Mouse (Mus musculus): ENCODE results near the gene Prdm2. TPM values are rescaled to one million over a fixed set of nuclear protein-coding genes. Genes with fewer than 3 reads are reported as not detected.

The Prdm2 gene
- total RNA-seq (2012; rRNA removed): 4.3 and 4.9 TPM in 2 replicates
- 10 to 100 TPM in 1 of 2 experiments, not detected in 1; 13.5 TPM for polyA plus RNA-seq (2012; ENCODE audit: insufficient read depth in 1 of 2, insufficient read length in 2 of 2, low read depth in 1 of 2, low replicate concordance in 2 of 2, missing spikeins in 1 of 2)

GRCm38 (mm10) chr4:143212341-143213174, at the start of gene Prdm2:
TSS of gene Prdm2 (minus strand) at chr4:143212995.
- TF ChIP-seq MAZ (IDR thresholded peaks at IDR 0.05; ENCODE audit: low read depth, low read length): no peak
- peak in 1 of 2 experiments; percentile 5; a peak in 1 of 4 replicates for TF ChIP-seq EP300 (IDR thresholded peaks at IDR 0.05; ENCODE audit: low read depth in 1 of 2, low read length in 2 of 2)
- TF ChIP-seq CTCF (IDR thresholded peaks at IDR 0.05 in 2 of 3, conservative IDR thresholded peaks at IDR 0.05 in 1 of 3; ENCODE audit: control insufficient read depth in 1 of 3, insufficient read depth in 1 of 3, low read depth in 2 of 3, low read length in 3 of 3, poor library complexity in 1 of 3, severe bottlenecking in 1 of 3): no peak
- TF ChIP-seq NELFE (IDR thresholded peaks at IDR 0.05; ENCODE audit: low read depth, low read length): peak; percentile 69
- no peak for TF ChIP-seq MXI1 (IDR thresholded peaks at IDR 0.05; ENCODE audit: low read depth, low read length)
- TF ChIP-seq TAL1 (IDR thresholded peaks at IDR 0.05; ENCODE audit: low read length): no peak
- TF ChIP-seq ELF1 (IDR thresholded peaks at IDR 0.05; ENCODE audit: low read depth, low read length): no peak
- TF ChIP-seq MAX (IDR thresholded peaks at IDR 0.05; ENCODE audit: low read length): peak; percentile 37; the same call in 1 of the 2 replicates
- no peak for TF ChIP-seq USF1 (IDR thresholded peaks at IDR 0.05; ENCODE audit: low read depth, low read length)
- TF ChIP-seq CHD1 (IDR thresholded peaks at IDR 0.05; ENCODE audit: low read depth, low read length): no peak
- no peak for TF ChIP-seq GATA1 (IDR thresholded peaks at IDR 0.05; ENCODE audit: low read depth, low read length)
- TF ChIP-seq MYB (IDR thresholded peaks at IDR 0.05; ENCODE audit: low read depth, low read length): no peak
- no peak for TF ChIP-seq SMC3 (IDR thresholded peaks at IDR 0.05; ENCODE audit: low read depth, low read length)
- no peak for TF ChIP-seq ZNF384 (IDR thresholded peaks at IDR 0.05; ENCODE audit: low read depth, low read length)
- TF ChIP-seq SIN3A (IDR thresholded peaks at IDR 0.05; ENCODE audit: low read length): no peak
- peak; percentile 49 to 71; a peak in 2 of 4 replicates for TF ChIP-seq POLR2A (IDR thresholded peaks at IDR 0.05; ENCODE audit: control insufficient read depth in 1 of 2, insufficient read depth in 1 of 2, low read depth in 1 of 2, low read length in 2 of 2, poor library complexity in 1 of 2)
- TF ChIP-seq ZC3H11A (IDR thresholded peaks at IDR 0.05; ENCODE audit: low read depth, low read length): no peak
- TF ChIP-seq TCF12 (IDR thresholded peaks at IDR 0.05; ENCODE audit: low read depth, low read length): peak; percentile 63
- no peak for TF ChIP-seq MYC (IDR thresholded peaks at IDR 0.05; ENCODE audit: low read depth, low read length)
- no peak for TF ChIP-seq MEF2A (IDR thresholded peaks at IDR 0.05; ENCODE audit: extremely low read depth, insufficient replicate concordance, low read depth, low read length, poor library complexity, severe bottlenecking)
- TF ChIP-seq POLR2AphosphoS5 (IDR thresholded peaks at IDR 0.05; ENCODE audit: borderline replicate concordance, low read depth, low read length): no peak
- no peak for TF ChIP-seq E2F4 (IDR thresholded peaks at IDR 0.05; ENCODE audit: borderline replicate concordance, low read depth, low read length)
- no peak for TF ChIP-seq CHD2 (IDR thresholded peaks at IDR 0.05; ENCODE audit: low read length)
- TF ChIP-seq ZKSCAN1 (IDR thresholded peaks at IDR 0.05; ENCODE audit: low read depth, low read length): no peak
- no peak for TF ChIP-seq BHLHE40 (IDR thresholded peaks at IDR 0.05; ENCODE audit: borderline replicate concordance, low read depth, low read length)
- TF ChIP-seq MAFK (IDR thresholded peaks at IDR 0.05; ENCODE audit: borderline replicate concordance, low read depth, low read length): no peak
- no peak for TF ChIP-seq POLR2AphosphoS2 (IDR thresholded peaks at IDR 0.05; ENCODE audit: low read length)
- TF ChIP-seq USF2 (IDR thresholded peaks at IDR 0.05; ENCODE audit: borderline replicate concordance in 1 of 2, insufficient read depth in 1 of 2, low read depth in 1 of 2, low read length in 2 of 2): no peak
- TF ChIP-seq ZMIZ1 (IDR thresholded peaks at IDR 0.05; ENCODE audit: low read depth, low read length): no peak
- no peak for TF ChIP-seq RCOR1 (IDR thresholded peaks at IDR 0.05; ENCODE audit: low read depth, low read length)
- Histone ChIP-seq H3K27ac (ENCODE audit: control insufficient read depth, low read depth, low read length) (peak within 1 kb of the TSS; percentile 46), H3K4me3 (ENCODE audit: control insufficient read depth in 1 of 2, insufficient read depth in 1 of 2, low read depth in 2 of 2, low read length in 2 of 2) (peak within 1 kb of the TSS; percentile 86 to 96), H3K79me2 (ENCODE audit: control insufficient read depth, insufficient read depth, low read length, poor library complexity) (peaks cover 26% of the 10 kb centered on the region), H3K9me3 (replicated peaks; ENCODE audit: insufficient read depth, low read length) (no peaks in the 10 kb centered on the region), H3K9ac (ENCODE audit: control insufficient read depth, low read depth, low read length, poor library complexity, severe bottlenecking) (peak within 1 kb of the TSS; percentile 96), H3K36me3 (ENCODE audit: control insufficient read depth in 1 of 2, insufficient read depth in 2 of 2, low read length in 2 of 2) (peaks cover 0 to 21% of the 10 kb centered on the region in 2 experiments; a peak in 2 of 4 replicates), H3K4me1 (ENCODE audit: control insufficient read depth in 1 of 2, insufficient read depth in 2 of 2, low read length in 2 of 2) (peaks cover 0 to 18% of the 10 kb centered on the region in 2 experiments; a peak in 3 of 4 replicates), H3K27me3 (ENCODE audit: control insufficient read depth in 1 of 2, insufficient read depth in 2 of 2, low read length in 2 of 2) (no peaks in the 10 kb centered on the region)
- DNase-seq (ENCODE audit: low read depth, low spot score): peak; percentile 63

Data from MEL (cell line).